Mouse (Mus musculus) heart, postnatal 36 days (tissue): ENCODE measurements at regions not wholly inside any gene's neighbourhood (a gene's known extent, or its start where the extent isn't known, plus 50 kb on each side); places are given as distances from the start of the nearest gene placed in this dataset.
A peak's percentile ranks its signal among the peaks of the same experiment; 100 is the strongest.

Experiments
- DNase-seq, 2 experiments: peaks; one replicate each; pipeline ENCODE4 v3.0.0; 2021 to 2022
- intact Hi-C: fragments of 180-260 bp; cut with DNase I; formaldehyde crosslinking; loops from one replicate; pipeline ENCODE4 v1.15.1; 2025

DNA sequence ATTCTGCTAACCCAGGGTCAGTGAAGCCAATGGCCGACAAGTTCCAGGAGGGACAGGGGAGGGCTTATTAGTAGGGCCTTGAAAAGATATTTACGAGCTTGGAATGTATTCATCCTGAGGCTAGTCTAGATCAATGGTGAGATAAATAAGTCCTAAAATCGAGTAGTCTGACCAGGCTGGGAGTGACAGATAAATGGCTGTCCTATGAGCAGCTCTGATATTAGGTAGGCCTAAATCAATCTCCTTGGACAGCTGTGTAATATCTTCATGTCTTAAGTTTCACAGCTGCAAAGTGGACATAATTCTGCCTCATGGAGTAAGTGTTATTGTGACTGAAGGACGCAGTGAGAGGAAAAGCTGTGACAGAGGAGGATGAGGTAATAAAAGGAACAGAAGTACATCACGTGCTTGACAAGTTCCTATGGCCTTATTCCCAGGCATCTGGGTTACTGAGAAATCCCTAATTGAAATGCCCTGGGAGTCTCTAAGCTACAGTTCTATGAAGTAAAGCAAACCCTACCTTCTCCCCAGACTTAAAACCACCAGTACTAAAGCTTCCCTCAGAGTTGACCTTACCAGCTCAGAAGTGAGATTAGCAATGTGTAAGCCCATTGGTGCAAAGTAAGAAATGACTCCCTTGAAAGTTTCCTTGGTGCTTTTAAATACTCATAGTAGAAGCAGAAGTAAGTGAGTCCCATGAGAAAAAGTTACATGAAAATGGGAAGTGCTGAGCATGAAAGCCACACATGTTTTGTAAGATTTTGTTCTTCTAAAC, 123.3 kb upstream of the Itga4 start:
- intact Hi-C loops, result no loop called here

DNA sequence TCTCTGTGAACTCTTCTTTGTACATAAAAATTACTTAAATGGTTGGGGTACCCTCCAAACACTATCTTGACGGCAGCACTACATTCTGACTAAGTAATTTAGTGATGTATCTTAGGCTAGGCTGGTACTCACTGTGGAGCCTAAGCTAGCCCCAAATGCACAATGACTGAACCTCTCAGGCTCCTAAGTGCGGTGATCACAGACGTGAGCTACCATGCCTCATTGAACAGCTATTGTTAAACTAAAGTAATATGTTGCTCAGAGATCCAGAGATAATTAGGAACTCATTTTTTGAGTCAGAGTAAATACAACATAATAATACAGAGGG, 122.7 kb upstream of the Itga4 start:
- DNase-seq, result no peak
- intact Hi-C loops, result no loop called here

More for the DNA sequence above, 123.3 kb upstream of the Itga4 start:
- peak in 1 of 2 experiments; percentile 10 for DNase-seq

DNA sequence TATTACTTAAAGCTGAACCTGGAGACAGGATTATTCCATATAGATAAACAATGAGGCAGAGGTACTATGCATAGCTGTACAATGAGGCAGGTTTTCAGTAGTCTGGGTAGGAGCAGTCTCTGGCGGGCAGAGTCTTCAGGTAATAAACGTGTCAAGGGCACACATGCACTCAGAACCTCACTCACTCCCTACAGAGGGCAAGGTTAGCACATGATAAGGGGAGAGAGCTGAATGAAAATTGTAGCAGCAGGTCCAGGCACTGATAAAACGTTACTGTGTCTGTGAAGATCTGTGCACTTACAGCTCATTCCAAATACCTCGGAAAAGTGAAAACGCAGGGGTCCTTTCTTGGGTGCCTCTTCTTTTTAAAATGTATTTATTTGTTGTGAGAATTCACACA, 120.9 kb upstream of the Itga4 start:
- intact Hi-C loops, result no loop called here
- no peak for DNase-seq

DNA sequence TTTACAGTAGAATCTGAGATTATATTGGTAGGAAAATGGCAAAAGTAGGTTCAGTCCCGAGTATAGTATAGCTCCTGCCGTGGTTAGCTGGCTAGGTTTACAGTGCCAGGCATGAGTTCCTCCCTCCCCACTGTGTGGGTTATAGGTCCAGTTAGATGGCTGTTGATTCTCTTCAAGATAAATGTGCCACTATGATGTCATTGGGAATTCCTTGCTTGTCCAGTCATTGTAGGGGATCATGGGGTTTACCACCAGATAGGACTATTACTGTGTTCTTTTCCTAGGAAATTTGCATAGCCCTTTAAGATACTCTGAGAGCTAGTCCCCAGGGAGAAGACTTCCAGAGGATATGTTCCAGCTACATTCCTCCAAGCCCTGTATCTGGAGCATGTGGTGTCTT, 119.2 kb upstream of the Itga4 start:
- intact Hi-C loops, result no loop called here
- no peak for DNase-seq

DNA sequence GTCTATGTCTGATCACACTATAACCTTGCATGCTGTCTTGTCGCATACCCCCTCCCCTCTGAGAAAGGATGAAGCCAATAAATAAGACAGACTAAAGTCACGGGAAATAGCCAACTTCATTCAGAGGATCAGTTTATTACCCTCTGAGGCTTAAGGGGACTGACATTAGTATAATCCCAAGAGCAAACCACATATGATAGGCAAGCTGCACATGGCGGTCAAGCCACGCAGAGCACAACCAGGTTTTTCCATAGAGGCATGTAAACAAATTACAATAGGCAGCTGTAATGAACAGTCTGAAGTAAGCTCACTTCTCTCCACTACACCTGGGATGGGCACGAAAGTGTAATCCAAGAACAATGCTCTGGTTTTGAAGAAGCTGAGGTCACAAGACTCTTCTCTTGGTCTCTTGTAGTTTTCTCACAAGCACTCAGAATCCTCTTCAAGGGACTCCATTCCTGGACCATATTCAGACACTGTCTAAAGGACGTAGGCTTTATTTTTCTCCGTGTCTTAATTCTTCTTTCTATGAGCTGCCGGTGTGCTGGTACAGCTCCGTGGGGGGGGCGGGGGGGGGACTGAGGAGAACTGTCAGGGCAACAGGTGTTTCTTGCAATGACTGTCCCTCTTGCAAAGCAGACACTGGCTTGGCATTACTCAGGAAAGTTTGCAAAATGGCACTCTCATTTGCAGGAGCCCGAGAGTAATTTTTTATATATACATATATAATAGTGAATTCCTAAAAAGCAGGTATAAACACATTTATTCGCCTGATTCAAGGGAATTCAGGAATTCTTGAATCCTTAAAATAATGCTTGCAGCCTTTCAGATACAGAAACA, 118.4 kb upstream of the Itga4 start:
- intact Hi-C loops, result no loop called here
- no peak for DNase-seq

DNA sequence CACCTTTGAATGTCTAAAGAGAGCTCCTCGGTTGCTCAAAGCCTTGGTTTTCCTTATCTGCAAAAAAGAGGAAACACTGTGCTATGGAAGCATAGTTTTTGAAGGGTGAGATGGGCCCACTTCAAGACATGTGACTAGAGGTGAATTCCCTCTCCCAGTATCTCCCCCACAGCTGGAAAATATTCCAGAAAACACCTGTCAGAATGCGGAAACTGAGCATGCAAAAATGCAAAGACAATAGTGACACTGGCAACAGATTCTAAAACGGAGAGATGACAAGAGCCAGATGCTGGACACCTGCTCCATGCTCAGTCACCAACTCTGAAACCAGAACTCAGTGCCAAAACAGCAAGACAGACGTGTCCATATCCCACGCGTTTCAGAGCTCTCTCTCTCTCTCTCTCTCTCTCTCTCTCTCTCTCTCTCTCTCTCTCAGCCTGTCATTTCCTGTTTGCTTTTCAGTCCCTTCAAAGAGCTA, 117.5 kb upstream of the Itga4 start:
- DNase-seq, result no peak
- intact Hi-C loops, result no loop called here

DNA sequence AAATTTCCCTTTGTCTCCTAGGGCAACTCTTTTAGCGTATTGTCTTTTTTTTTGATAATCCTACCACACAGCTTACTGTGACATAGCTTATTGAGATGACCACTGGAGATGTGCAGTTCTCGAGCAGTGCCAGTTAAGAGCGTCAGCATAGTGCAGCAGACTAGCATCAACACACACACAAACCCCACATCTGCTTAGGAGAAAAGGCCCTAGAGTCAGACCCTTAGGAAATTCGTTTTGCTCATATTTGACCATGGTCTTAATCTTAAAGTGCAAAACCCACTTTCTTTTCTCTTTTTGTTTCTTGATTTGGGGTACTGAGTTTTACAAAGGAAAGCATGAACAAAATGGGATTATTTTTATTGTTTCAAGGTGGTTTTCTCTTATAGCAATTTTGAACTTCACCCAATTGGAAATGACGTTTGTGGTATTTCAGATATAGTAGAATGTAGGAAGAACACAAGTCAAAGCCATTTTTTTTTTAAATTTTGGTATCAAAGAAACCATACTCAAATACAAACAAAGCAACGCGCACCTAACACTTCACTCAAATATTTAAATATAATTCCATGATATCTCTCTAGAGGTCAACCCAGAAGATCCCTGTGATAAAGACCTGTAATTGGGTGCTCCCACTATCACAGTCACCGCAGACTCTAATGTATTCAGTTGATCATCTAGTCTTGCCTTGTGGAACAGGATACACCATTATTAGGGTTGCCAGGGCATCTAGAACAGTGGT, 116.7 kb upstream of the Itga4 start:
- intact Hi-C loops, result no loop called here
- DNase-seq, result no peak

DNA sequence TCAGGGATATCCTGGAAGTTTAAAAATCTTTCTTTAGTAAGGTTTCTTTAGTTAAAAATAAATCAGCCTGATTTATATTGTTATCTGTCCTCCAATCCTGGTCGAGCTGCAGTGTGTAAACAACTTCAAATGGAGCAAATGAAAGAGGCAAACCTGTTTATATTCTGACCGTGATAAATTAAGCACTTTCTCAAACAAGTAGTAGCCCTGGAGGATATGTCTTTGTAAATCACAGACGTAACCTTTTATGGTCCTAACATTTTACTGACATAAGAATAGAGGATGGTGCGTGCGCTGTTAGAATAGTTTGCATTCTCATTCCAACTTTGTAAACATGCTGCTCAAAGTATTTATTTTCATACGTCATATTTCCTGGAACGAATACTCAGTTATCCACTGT, 113.3 kb upstream of the Itga4 start:
- intact Hi-C loops, result no loop called here
- DNase-seq, result no peak

DNA sequence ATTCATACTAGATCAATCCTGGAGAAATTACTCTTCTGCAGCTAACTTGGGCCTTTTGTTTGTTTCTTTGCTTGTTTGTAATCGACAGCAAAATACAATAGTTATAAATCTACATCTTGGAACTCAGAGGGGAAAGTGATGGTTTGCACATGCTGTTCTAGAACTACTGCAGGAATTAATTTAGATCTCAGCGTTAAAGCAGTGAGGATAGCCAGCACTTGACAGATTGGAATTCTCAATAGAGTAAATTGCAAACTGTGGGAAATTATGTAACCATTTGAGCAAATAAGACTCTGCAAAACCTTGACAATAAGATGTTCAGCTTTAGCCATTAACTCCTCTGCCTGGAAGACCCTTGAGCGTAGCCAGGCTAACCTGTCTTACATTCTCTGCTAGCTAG, 112.0 kb upstream of the Itga4 start:
- intact Hi-C loops, result no loop called here
- no peak for DNase-seq

DNA sequence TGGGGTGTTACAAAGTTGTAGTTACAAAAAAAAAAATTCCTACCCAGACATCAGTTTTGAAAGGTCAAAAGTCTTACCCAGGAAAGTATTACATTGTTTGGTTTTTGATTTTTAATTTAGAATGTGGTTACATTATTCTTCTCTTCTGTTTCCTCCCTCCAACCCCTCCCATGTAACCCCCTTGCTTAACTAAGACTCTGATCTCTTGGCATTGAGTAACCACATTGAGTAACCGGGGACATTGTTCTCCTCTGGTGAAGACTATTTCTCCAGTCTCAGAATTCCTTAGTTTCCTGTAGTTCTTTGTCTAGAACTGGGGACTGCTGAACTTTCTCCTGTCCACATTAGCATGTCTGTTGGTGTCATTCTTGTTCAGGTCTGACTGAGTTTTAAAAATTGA, 109.3 kb upstream of the Itga4 start:
- DNase-seq, result no peak
- intact Hi-C loops, result no loop called here

DNA sequence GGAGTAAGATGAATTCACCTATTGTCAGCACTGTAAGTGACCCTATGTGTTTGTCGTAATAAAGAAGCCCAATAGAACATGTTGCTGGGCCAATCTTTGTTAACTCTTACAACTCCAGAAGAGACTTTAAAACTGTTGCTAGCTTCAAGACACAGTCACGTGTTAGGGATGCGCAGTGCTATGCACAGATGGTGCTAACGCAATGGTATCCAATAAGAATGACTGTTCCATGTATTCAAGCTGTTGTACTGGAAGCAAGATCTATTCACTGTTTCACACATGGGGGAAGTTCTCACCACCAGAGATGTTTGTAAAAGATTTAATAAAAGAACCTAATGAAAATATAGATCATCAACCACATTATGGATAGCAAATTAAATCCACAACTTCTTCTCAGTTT, 108.7 kb upstream of the Itga4 start:
- DNase-seq, result no peak
- intact Hi-C loops, result no loop called here

DNA sequence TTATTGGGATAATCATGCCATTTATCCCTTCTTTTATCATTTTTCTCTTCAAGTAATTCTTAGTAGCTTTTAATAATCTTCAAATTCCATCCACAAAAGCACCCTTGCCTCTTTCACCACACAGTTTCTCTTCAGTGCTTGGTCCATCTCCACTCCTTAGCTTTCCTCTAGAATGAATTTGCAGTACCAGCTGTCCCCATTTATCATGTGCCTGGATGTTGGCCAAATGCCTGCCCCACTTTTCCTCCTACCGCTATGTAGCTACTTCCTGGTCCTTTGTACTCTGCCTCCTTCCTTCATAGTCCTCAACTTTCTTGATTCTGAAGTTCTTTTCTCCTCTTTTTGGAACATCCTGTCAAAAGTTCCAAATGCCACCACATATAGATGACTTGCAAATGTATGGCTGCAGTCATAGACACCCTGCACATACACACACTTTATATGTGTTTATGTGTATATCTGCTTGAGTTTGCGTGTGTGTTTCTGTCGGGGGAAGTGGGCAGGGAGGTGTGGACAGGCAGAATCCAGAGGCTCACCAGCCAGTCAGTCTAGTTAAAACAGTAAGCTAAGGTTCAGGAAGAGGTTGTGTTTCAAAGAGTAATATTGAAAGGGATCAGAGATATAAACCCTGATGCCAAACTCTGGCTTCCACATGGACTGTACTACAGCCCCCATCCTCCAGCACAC, 106.1 kb upstream of the Itga4 start:
- intact Hi-C loops, result no loop called here
- no peak for DNase-seq

DNA sequence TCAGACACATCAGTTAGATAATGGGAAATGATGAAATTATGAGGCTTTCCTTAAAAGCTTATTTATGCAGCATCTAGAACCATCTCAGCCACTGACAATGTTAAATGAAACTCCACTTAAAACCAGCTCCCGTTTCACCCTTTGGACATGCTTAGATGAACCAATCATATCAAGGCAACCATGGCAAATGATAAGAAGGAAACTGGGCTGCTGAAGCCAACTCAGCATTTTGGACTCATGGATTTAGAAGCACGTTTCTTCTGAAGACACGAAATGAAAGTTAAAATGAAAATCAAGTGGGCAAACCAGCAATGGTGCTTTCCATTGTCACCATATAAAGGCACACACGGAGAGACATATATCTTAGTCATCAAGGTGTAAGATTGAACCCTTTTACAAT, 103.6 kb upstream of the Itga4 start:
- no peak for DNase-seq
- intact Hi-C loops, result no loop called here

DNA sequence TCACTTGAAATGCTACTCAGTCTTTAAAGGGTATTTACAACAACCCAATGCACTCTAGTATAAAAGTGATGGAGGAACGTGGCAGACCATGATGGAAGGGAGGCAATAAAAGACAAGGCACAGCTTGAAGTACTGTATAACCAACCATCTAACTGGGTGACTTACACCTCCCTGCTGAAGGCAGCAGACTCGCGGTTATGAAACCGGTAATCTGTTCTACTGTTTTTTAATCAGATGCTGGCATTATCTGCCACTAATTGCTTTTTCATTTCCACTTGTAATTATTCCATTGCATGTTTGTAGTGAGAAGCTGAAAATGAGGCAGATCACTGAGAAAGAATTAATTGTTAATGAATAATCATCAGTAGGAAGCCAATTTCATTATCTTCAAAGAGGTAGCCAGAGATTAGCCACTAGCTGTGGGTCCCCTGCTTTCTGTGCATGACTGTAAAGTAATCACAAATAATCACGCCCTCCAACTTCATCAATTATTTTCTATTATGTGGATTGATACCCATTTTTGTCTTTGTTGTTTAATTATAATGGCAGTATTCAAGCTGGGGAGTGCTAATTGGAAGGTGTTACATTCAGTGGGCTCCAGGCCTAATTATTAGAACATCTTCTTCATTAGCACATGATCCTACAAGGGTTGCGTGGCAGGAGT, 103.1 kb upstream of the Itga4 start:
- intact Hi-C loops, result no loop called here
- DNase-seq, result no peak

DNA sequence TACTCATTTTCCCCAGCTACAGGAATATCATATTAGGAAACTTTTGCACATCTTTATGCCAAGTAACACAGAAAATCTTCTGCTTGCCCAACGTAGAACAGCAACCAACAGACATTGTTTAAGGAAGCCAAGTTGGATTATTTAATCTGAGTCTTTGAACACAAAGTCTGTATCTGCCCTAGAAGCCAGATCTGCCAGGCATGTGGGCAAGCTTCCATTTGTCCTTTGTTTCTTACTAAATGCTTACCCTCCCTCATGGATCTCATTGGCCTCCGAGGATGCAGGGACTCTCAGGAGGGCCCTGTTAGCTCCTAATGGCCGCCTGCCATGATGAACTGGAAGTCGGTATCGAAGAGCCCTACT, 102.5 kb upstream of the Itga4 start:
- intact Hi-C loops, result no loop called here

DNA sequence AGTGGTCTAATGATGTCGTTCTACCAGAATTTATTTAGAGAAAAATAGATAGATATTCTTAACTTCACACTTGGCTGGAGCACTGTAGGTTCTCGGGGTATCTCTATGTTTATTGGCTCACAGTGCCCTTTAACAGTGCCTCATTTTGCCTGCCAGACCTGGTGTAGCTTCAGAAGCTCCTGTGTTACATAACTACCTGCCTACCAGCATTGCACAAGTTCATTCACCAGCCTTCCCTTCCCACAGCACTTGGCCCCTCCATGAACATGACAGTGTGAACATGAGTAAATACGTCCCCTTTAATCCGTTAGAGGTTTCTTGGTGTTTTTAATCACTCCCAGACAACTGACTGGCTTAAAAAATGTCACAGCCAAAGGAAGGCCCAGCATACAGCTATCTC, 102.2 kb upstream of the Itga4 start:
- intact Hi-C loops, result no loop called here
- DNase-seq, result no peak

More for the DNA sequence above, 102.5 kb upstream of the Itga4 start:
- DNase-seq, result no peak

DNA sequence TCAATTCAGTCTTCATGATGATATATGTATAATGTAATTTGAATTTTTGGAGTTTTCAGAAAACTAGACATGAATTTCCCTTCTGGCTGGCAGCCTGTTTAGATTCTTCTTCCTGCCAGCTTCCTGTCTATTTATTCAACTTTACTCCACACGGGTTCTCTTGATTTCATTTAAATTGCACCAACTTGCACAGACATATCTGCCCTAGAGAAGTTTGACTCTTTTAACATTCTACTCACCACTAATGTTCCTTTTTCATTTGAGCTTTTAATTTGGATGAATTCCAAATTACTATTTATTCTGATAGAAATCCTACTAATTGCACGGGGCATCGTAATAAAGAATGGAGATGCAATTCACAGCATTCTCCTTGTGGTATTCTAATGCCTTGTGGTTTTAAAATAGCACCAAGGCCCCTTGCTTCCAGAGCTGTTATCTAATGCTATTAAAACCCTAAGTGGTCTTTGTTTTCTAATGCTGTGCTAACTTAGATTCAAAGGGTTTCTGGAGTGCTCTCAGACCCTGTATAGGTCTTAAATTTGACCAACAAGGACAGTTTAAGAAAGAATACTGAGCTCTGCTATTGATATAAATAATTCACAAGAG, 96.7 kb upstream of the Itga4 start:
- intact Hi-C loops, result no loop called here
- DNase-seq, result no peak

DNA sequence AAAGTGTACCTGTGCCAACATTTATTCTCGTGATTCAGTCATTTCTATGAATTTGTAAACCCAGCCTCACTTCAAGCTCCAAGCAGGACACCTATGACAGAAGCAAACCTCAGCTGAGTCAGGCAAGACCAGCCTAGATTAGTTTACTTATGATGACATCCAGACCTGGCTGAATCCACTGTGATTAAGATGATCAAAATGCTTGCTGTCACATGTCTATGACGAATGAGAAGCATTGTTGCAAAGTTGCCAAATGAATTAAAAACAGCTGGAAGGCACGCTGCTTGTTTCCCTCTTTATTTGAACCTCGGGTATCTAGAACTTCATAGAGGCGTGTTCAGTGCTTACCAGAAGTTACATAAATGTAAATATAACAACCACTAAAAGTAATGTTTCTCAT, 95.9 kb upstream of the Itga4 start:
- intact Hi-C loops, result no loop called here
- no peak for DNase-seq

DNA sequence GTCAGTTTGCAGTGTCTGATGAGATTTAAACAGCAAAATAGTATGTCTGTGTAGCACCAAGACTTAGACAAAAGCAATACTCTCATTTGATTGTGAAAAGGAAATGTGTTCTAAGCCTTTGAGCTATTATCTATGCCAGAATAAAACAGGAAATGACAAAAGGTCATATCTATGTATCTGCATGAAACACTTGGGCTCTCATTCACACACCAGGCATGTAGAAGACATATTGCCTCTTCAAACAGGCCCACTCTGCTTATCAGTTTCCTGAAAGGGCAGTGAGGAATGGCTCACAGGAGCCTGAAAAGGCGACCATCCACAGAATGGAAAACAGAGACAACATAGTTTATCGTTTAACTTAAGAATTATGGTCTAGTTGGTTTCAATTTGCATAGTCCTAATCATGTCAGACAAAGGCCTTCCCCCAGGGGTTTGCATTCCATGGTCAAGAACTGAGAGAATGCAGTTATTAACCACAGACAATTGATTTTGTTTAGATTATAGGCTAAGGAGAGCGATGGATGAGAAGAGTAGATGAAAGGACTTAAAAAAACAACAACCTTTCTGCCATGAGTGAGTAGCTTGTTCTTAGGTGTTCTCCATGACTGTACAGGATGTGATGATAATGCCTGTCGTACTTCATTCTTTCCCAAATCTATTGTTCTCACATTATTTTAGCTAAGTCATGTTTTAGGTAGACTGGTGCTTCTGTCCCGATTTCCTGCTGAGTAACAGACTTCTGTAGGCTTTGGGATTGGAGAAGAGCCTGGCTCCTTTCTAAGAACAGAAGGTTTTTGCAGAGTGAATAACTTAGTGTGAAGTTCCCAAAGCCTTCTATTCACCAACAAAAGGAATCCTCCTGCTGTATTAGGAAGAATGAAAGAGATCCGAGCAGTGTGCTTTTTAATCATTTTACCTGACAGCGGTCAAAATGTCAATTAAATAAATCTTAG, 82.0 kb upstream of the Itga4 start:
- intact Hi-C loops, result no loop called here
- no peak for DNase-seq
